In genomic region chr13:83713661-83714291, GRCm38 (mm10) we compare ENCODE assay signal across 8 mouse cellular contexts.
DNase-seq lines count a peak whose midpoint lies in the region; ATAC-seq and TF ChIP-seq lines count a peak whose summit lies in the region.

No protein-coding gene starts in this region.

- H3K9ac ChIP-seq in forebrain, embryonic 14.5 days (ENCODE audit: low read length): peak overlapping the region; percentile 100
- no peak overlapping the region for H3K9ac ChIP-seq in limb, embryonic 15.5 days

- no peaks in the 10 kb centered on the region for H3K9me3 ChIP-seq in E14TG2a.4 (ENCODE audit: low read length)
- H3K9me3 ChIP-seq in forebrain, embryonic 14.5 days (replicated peaks; ENCODE audit: control insufficient read depth, low read length): no peaks in the 10 kb centered on the region
- no peaks in the 10 kb centered on the region for H3K9me3 ChIP-seq in limb, embryonic 15.5 days

- peak overlapping the region; percentile 100 for H3K27ac ChIP-seq in forebrain, embryonic 14.5 days (ENCODE audit: low read depth, low read length)
- H3K27ac ChIP-seq in limb, embryonic 15.5 days: no peak overlapping the region

- peak overlapping the region; percentile 86 for H3K4me2 ChIP-seq in forebrain, embryonic 14.5 days (ENCODE audit: low read length)
- no peak overlapping the region for H3K4me2 ChIP-seq in limb, embryonic 15.5 days

- peak; percentile 8; the same call in 1 of the 2 replicates for ATAC-seq in forebrain, embryonic 14.5 days
- ATAC-seq in limb, embryonic 15.5 days (ENCODE audit: insufficient number of reproducible peaks, low FRiP score, low TSS enrichment, low read depth): no peak

- peak; percentile 45 to 64 for DNase-seq in cerebellum, adult 18-20 months
- DNase-seq in forebrain, embryonic 14.5 days (ENCODE audit: low spot score): peak; percentile 70
- no peak for DNase-seq in lung, adult 2 months
- DNase-seq in kidney, adult 11 months: no peak
- no peak for DNase-seq in heart, adult 9 months (ENCODE audit: low spot score in 2 of 2)
- DNase-seq in heart, postnatal 10 days: no peak

- H3K36me3 ChIP-seq in E14TG2a.4 (ENCODE audit: insufficient read depth, low read length): no peaks in the 10 kb centered on the region
- 0 out of 2 replicates have a peak, but pooled peaks cover 3% of the 10 kb centered on the region for H3K36me3 ChIP-seq in forebrain, embryonic 14.5 days (ENCODE audit: control insufficient read depth, insufficient read depth, low read length)
- H3K36me3 ChIP-seq in limb, embryonic 15.5 days: no peaks in the 10 kb centered on the region

- 0 out of 2 replicates have a peak overlapping the region, but pooled peaks have one; percentile 17 for H3K4me3 ChIP-seq in E14TG2a.4 (replicated peaks; ENCODE audit: low read length)
- peak overlapping the region; percentile 78 for H3K4me3 ChIP-seq in forebrain, embryonic 14.5 days (ENCODE audit: low read depth, low read length)
- H3K4me3 ChIP-seq in limb, embryonic 15.5 days: peak overlapping the region; percentile 5; the same call in 1 of the 2 replicates
- H3K4me3 ChIP-seq in lung, adult 2 months (replicated peaks; ENCODE audit: extremely low read depth, low read depth, low read length): no peak overlapping the region

- WGBS in forebrain, embryonic 14.5 days: 3% methylated on average over 19 of the region's 19 CpGs
- 4% methylated on average over 19 of the region's 19 CpGs for WGBS in limb, embryonic 15.5 days
- 6% methylated on average over 19 of the region's 19 CpGs for WGBS in lung, adult 2 months

- no peak for TF ChIP-seq POLR2A in lung, adult 2 months (IDR thresholded peaks at IDR 0.05; ENCODE audit: borderline replicate concordance, extremely low read depth, low read depth, low read length)

- H3K27me3 ChIP-seq in E14TG2a.4 (ENCODE audit: insufficient read depth, low read length): peaks cover 56% of the 10 kb centered on the region
- no peaks in the 10 kb centered on the region for H3K27me3 ChIP-seq in forebrain, embryonic 14.5 days (replicated peaks; ENCODE audit: control insufficient read depth, insufficient read depth, low read length)
- peaks cover 69% of the 10 kb centered on the region for H3K27me3 ChIP-seq in limb, embryonic 15.5 days

- intact Hi-C loops in heart, postnatal 10 days (cut with DNase I): loop anchor here (10.0 kb wide), 1 partner anchor 1451 kb away; no protein-coding TSS in a partner anchor

- TF ChIP-seq CTCF in E14TG2a.4 (conservative IDR thresholded peaks at IDR 0.05; ENCODE audit: low read length): no peak
- TF ChIP-seq CTCF in lung, adult 2 months (IDR thresholded peaks at IDR 0.05; ENCODE audit: insufficient read depth, low read length): no peak

- peaks cover 61% of the 10 kb centered on the region for H3K4me1 ChIP-seq in E14TG2a.4 (replicated peaks; ENCODE audit: low read depth, low read length)
- H3K4me1 ChIP-seq in forebrain, embryonic 14.5 days (ENCODE audit: control insufficient read depth, insufficient read depth, low read length): peaks cover 4% of the 10 kb centered on the region
- peaks cover 10% of the 10 kb centered on the region; the same call in 1 of the 2 replicates for H3K4me1 ChIP-seq in limb, embryonic 15.5 days
- H3K4me1 ChIP-seq in lung, adult 2 months (ENCODE audit: control insufficient read depth, insufficient read depth, low read length): no peaks in the 10 kb centered on the region; the same call in 1 of the 2 replicates

Comparison
In these comparisons a context has a peak if more than half of its experiments do, and no peak if none do; other contexts are left out.
1. DNase-seq: peak in cerebellum, adult 18-20 months (2 of 2) and forebrain, embryonic 14.5 days (single experiment); none in lung, adult 2 months (single experiment), kidney, adult 11 months (single experiment), heart, adult 9 months (0 of 2) and heart, postnatal 10 days (0 of 2).